Mouse (Mus musculus): Measurements from ENCODE around the gene Tnp1. TPM values are rescaled to one million over a fixed set of nuclear protein-coding genes. Genes with fewer than 3 reads are reported as not detected.

Tnp1 gene
- polyA plus RNA-seq, 1 experiment from 2014 or later: not detected

DNA sequence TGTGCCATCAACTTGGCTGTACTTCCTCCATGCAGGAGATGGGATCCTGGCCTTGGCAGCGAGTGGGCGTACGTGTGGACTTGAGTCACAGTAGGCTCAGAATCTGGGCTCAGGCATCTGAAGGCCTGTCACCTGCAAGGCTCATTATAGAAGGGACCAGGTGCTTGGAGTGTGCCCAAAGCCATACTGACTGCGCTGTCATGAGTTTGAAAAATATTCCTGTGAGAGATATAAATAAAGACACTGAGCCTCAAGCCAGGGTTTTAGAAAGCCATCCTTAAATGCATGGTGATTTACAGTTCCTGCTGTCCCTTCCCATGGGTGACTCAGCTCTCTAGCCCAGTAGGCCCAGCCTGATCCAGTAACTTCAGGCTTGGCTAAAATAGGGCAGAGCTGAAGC lies 49.3 kb downstream of the Tnp1 start:
- WGBS: 88% methylated on average over 4 of the region's 4 CpGs
- Histone ChIP-seq H3K4me3 (no peak overlapping the region), H3K27me3 (replicated peaks) (no peaks in the 10 kb centered on the region), H3K4me1 (replicated peaks) (peaks cover 43% of the 10 kb centered on the region), H3K36me3 (no peaks in the 10 kb centered on the region), H3K9me3 (replicated peaks) (no peaks in the 10 kb centered on the region), H3K9ac (no peak overlapping the region), H3K27ac (ENCODE audit: poor library complexity, severe bottlenecking) (no peak overlapping the region), H3K4me2 (no peak overlapping the region)
- no peak for ATAC-seq (ENCODE audit: insufficient number of reproducible peaks, low FRiP score)

Other genes starting within 250 kb of the Tnp1 start
- 91.7 and 93.5 TPM in 2 replicates for gene Igfbp2, start 191.4 kb downstream of the Tnp1 start, polyA plus RNA-seq (2016; fragmentation: Nextera tagmentation; extraction: Ambion mirVana)
- 179 and 184 TPM in 2 replicates for gene Igfbp5, start 141.0 kb downstream of the Tnp1 start, polyA plus RNA-seq (2016; fragmentation: Nextera tagmentation; extraction: Ambion mirVana)

All from heart, embryonic 12.5 days (tissue).